Mouse (Mus musculus) cerebellum, adult 2 months (tissue): ENCODE measurements around the gene Cdkl5.

Experiments used
- CTCF ChIP-seq: fragments of 200-500 bp; IDR thresholded peaks from 2 replicates; pipeline ENCODE4 v1.5.1; 2011; ENCODE audit warnings: low read depth, mild to moderate bottlenecking, control low read depth, low read length, moderate library complexity, borderline replicate concordance; ENCODE audit not compliant: insufficient read depth
- POLR2A ChIP-seq: fragments of 200-500 bp; IDR thresholded peaks from 2 replicates; pipeline ENCODE4 v1.6.1; 2011; ENCODE audit warnings: low read length, control low read depth, borderline replicate concordance; ENCODE audit not compliant: insufficient read depth

GRCm38 (mm10) chrX:160949583-160949982 lies 44.9 kb downstream of the Cdkl5 start:
- no peak for TF ChIP-seq CTCF
- TF ChIP-seq POLR2A = no peak
